Mouse (Mus musculus) testis, adult 10 weeks (tissue): ENCODE measurements around the gene Zfp784. TPM values are rescaled to one million over a fixed set of nuclear protein-coding genes. Genes with fewer than 3 reads are reported as not detected.

Experiments used
- polyA plus RNA-seq: library from polyadenylated mRNA; stranded (reverse); fragments of 350-450 nt; fragmentation: Illumina TruSeq; extraction: RNeasy Lipid Tissue Mini Kit (QIAGEN cat#74804); gene quantifications from one replicate; pipeline ENCODE4 v1.2.3, GENCODE M21; 2014; ENCODE audit warnings: low read depth, low replicate concordance

Zfp784 gene
- 3.4 TPM for polyA plus RNA-seq

GRCm38 (mm10) chr7:5038109-5038732, at the start of gene Zfp784:
Gene Zfp784, minus strand, starts transcription at chr7:5038446.

GRCm38 (mm10) chr7:5080010-5080751, 41.9 kb upstream of the Zfp784 start, which contains the start of gene Epn1:
Gene Epn1, plus strand, starts transcription at chr7:5080235.

GRCm38 (mm10) chr7:5061774-5062359, 23.6 kb upstream of the Zfp784 start, which contains the start of gene U2af2:
Gene U2af2, plus strand, starts transcription at chr7:5062143.

GRCm38 (mm10) chr7:5051193-5052192, 13.2 kb upstream of the Zfp784 start, which contains the start of gene Zfp580:
Gene Zfp580, plus strand, starts transcription at chr7:5051538.

GRCm38 (mm10) chr7:5033818-5034217, 4.4 kb downstream of the Zfp784 start, which contains the start of gene 4632433K11Rik:
Gene 4632433K11Rik, plus strand, starts transcription at chr7:5034118.

GRCm38 (mm10) chr7:5020000-5020681, 18.1 kb downstream of the Zfp784 start, which contains the start of the genes Zfp865 and Ccdc106:
Gene Zfp865, plus strand, starts transcription at chr7:5020376.
Gene Ccdc106, plus strand, starts transcription at chr7:5020553.

GRCm38 (mm10) chr7:5015118-5016001, 22.9 kb downstream of the Zfp784 start, which contains the start of gene Gm44973:
Gene Gm44973, plus strand, starts transcription at chr7:5015496.

GRCm38 (mm10) chr7:5014251-5015117, 23.8 kb downstream of the Zfp784 start, which contains the start of the genes Zfp524 and Fiz1:
Gene Zfp524, plus strand, starts transcription at chr7:5014415.
Gene Fiz1, minus strand, starts transcription at chr7:5014697.

GRCm38 (mm10) chr7:4996003-4996895, 42.0 kb downstream of the Zfp784 start, which contains the start of gene Zfp579:
Gene Zfp579, minus strand, starts transcription at chr7:4996158.

Other genes with a start within 250 kb of the Zfp784 start
- not detected for gene Tmem238, start 248.8 kb downstream of the Zfp784 start, polyA plus RNA-seq
- 9.0 TPM for gene Rpl28, start 245.6 kb downstream of the Zfp784 start, polyA plus RNA-seq
- gene Ube2s, start 225.9 kb downstream of the Zfp784 start, polyA plus RNA-seq: 58.0 TPM
- gene Shisa7, start 193.8 kb downstream of the Zfp784 start, polyA plus RNA-seq: 3.5 TPM
- 1.2 TPM for gene Isoc2b, start 168.2 kb downstream of the Zfp784 start, polyA plus RNA-seq
- gene Isoc2a, start 161.3 kb downstream of the Zfp784 start, polyA plus RNA-seq: 1.8 TPM
- gene Gm36210, start 131.9 kb downstream of the Zfp784 start, polyA plus RNA-seq: not detected
- gene Zfp628, start 123.2 kb downstream of the Zfp784 start, polyA plus RNA-seq: not detected
- 0.67 TPM for gene Nat14, start 116.4 kb downstream of the Zfp784 start, polyA plus RNA-seq
- gene Ssc5d, start 112.7 kb downstream of the Zfp784 start, polyA plus RNA-seq: not detected
- not detected for gene Sbk2, start 74.0 kb downstream of the Zfp784 start, polyA plus RNA-seq
- 0.20 TPM for gene Sbk3, start 67.3 kb downstream of the Zfp784 start, polyA plus RNA-seq
- gene Zfp579, start 42.3 kb downstream of the Zfp784 start, polyA plus RNA-seq: 3.8 TPM
- not detected for gene Zfp524, start 24.0 kb downstream of the Zfp784 start, polyA plus RNA-seq
- 21.5 TPM for gene Fiz1, start 23.7 kb downstream of the Zfp784 start, polyA plus RNA-seq
- not detected for gene Gm44973, start 22.9 kb downstream of the Zfp784 start, polyA plus RNA-seq
- gene Zfp865, start 18.1 kb downstream of the Zfp784 start, polyA plus RNA-seq: 4.3 TPM
- 1.6 TPM for gene Ccdc106, start 17.9 kb downstream of the Zfp784 start, polyA plus RNA-seq
- gene 4632433K11Rik, start 4.3 kb downstream of the Zfp784 start, polyA plus RNA-seq: 0.83 TPM
- gene Zfp580, start 13.1 kb upstream of the Zfp784 start, polyA plus RNA-seq: 0.32 TPM
- 8.7 TPM for gene U2af2, start 23.7 kb upstream of the Zfp784 start, polyA plus RNA-seq
- 2.7 TPM for gene Epn1, start 41.8 kb upstream of the Zfp784 start, polyA plus RNA-seq
- gene Rfpl4, start 78.5 kb upstream of the Zfp784 start, polyA plus RNA-seq: 0.20 TPM
- 159 TPM for gene Rasl2-9, start 87.5 kb upstream of the Zfp784 start, polyA plus RNA-seq
- gene Vmn1r55, start 111.2 kb upstream of the Zfp784 start, polyA plus RNA-seq: 0.01 TPM
- not detected for gene Vmn1r56, start 158.3 kb upstream of the Zfp784 start, polyA plus RNA-seq
- gene Vmn1r57, start 180.0 kb upstream of the Zfp784 start, polyA plus RNA-seq: not detected